Mouse (Mus musculus): ENCODE data around the gene Trim44. TPM values are rescaled to one million over a fixed set of nuclear protein-coding genes. Genes with fewer than 3 reads are reported as not detected.

Trim44 gene
- polyA plus RNA-seq, 1 experiment from 2014 or later = 88.6 TPM

- CTCF ChIA-PET = no interaction called here
- ATAC-seq = no peak
- no peak for DNase-seq (ENCODE audit: low read depth, low spot score)
Observed at GRCm38 (mm10) chr2:102406324-102407304, 1.0 kb downstream of the Trim44 start.

GRCm38 (mm10) chr2:102403982-102404381 lies 3.6 kb downstream of the Trim44 start:
- ATAC-seq (no peak), DNase-seq (ENCODE audit: low read depth, low spot score) (no peak)
- ChIA-PET CTCF (no interaction called here), POLR2A (interaction anchor here (0.7 kb wide), 1 partner anchor 123 kb away, joined by 4 read pairs; no protein-coding TSS in a partner anchor)
- no peaks in the 10 kb centered on the region for H3K27me3 ChIP-seq
- TF ChIP-seq CTCF (IDR thresholded peaks at IDR 0.05) = no peak
- in situ Hi-C loops (cut with MboI; ENCODE audit: low pct_unique_long_range_greater_than_20kb) = no loop called here

More at GRCm38 (mm10) chr2:102406324-102407304, 1.0 kb downstream of the Trim44 start:
- POLR2A ChIA-PET = interaction anchor here (0.7 kb wide), 1 partner anchor 235 kb away, joined by 3 read pairs; no protein-coding TSS in a partner anchor
- in situ Hi-C loops (cut with MboI; ENCODE audit: low pct_unique_long_range_greater_than_20kb) = loop anchor here (5.0 kb wide), 1 partner anchor 41 kb away; no protein-coding TSS in a partner anchor
- TF ChIP-seq CTCF (IDR thresholded peaks at IDR 0.05) = no peak
- H3K27me3 ChIP-seq = no peaks in the 10 kb centered on the region

- TF ChIP-seq CTCF (IDR thresholded peaks at IDR 0.05) = no peak
- ATAC-seq = no peak
- CTCF ChIA-PET = no interaction called here
- H3K27me3 ChIP-seq = no peaks in the 10 kb centered on the region
- in situ Hi-C loops (cut with MboI; ENCODE audit: low pct_unique_long_range_greater_than_20kb) = no loop called here
- POLR2A ChIA-PET = no interaction called here
- no peak for DNase-seq (ENCODE audit: low read depth, low spot score)
Observed at GRCm38 (mm10) chr2:102403306-102403705, 4.3 kb downstream of the Trim44 start.

GRCm38 (mm10) chr2:102401352-102401692 lies 6.3 kb downstream of the Trim44 start:
- in situ Hi-C loops (cut with MboI; ENCODE audit: low pct_unique_long_range_greater_than_20kb) = no loop called here
- POLR2A ChIA-PET = no interaction called here
- peak; percentile 33 for ATAC-seq
- CTCF ChIA-PET = interaction anchor here (1.7 kb wide), 1 partner anchor 51 kb away, joined by 3 read pairs; the partner anchor contains the start of gene Fjx1
- H3K27me3 ChIP-seq = no peaks in the 10 kb centered on the region
- TF ChIP-seq CTCF (IDR thresholded peaks at IDR 0.05) = no peak
- DNase-seq (ENCODE audit: low read depth, low spot score) = no peak

DNA sequence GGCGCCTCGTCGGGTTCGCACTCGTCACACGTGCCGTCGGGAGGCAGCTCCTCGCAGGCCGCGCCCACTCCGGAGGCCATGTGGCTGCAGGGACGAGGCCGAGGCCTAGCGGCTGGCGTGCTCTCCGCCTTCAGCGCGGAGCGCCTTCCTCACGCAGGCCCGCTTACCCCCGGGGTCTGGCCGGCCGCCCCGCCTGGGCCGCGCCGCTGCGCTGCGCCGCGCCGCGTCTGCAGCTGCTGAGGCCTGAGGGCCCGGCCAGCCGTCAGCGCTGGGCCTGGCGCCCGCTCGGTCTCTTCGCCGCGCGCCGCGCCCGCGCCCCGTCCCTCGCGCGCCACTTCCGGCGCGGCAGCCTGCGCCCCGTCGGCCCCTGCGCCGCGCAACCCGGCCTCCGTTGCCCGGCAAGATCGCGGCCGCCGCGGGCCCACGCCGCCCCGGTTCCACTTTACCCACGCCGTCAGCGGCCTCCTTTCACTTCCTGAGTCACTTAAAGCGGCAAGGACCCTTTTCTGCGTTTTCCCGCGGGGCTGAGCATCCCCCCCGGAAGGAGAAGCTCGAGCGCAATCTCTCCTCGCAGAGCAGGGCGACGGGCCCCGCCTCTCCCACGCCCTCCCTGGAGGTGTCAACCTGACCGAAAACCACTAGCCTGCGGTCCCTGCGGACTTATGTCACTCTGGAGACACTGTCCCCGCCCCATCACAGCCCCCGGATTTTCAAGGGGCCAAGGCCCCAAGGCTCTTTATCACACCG lies 6.8 kb downstream of the Trim44 start:
- H3K27me3 ChIP-seq = no peaks in the 10 kb centered on the region
- CTCF ChIA-PET = interaction anchor here (1.7 kb wide), 1 partner anchor 52 kb away, joined by 3 read pairs; the partner anchor contains the start of gene Fjx1
- no peak for TF ChIP-seq CTCF (IDR thresholded peaks at IDR 0.05)
- in situ Hi-C loops (cut with MboI; ENCODE audit: low pct_unique_long_range_greater_than_20kb) = no loop called here
- ATAC-seq (peak; percentile 85), DNase-seq (ENCODE audit: low read depth, low spot score) (no peak)
- POLR2A ChIA-PET = interaction anchor here (0.5 to 0.6 kb wide), 2 partner anchors 20 to 88 kb away, joined by 3 read pairs; no protein-coding TSS in a partner anchor

GRCm38 (mm10) chr2:102399864-102400604 lies 7.6 kb downstream of the Trim44 start:
- in situ Hi-C loops (cut with MboI; ENCODE audit: low pct_unique_long_range_greater_than_20kb) = no loop called here
- CTCF ChIA-PET = interaction anchor here (1.3 kb wide), 1 partner anchor 13 kb away, joined by 4 read pairs; no protein-coding TSS in a partner anchor
- no peak for ATAC-seq
- POLR2A ChIA-PET = no interaction called here
- no peak for DNase-seq (ENCODE audit: low read depth, low spot score)
- TF ChIP-seq CTCF (IDR thresholded peaks at IDR 0.05) = no peak
- no peaks in the 10 kb centered on the region for H3K27me3 ChIP-seq

DNA sequence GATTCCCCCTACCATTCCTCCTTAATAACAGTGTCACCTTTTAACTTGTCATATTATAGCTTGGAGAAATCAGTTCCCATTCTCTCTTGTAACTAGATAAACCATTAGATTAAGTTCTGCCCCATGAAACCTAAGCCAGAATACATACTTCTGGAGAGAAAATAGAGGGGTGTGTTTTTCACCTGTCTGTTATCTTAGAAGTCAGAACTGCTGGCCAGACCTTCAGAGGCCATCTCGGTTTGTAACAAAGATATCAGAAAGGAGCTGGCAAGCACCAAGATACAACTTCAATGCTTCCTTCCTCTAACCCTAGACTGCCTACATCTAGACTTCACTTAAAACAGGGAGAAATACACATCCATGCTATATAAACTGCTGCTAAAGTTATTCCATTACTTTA lies 11.1 kb downstream of the Trim44 start:
- no peaks in the 10 kb centered on the region for H3K27me3 ChIP-seq
- in situ Hi-C loops (cut with MboI; ENCODE audit: low pct_unique_long_range_greater_than_20kb) = no loop called here
- no peak for DNase-seq (ENCODE audit: low read depth, low spot score)
- ChIA-PET POLR2A (no interaction called here), CTCF (no interaction called here)
- ATAC-seq = no peak
- TF ChIP-seq CTCF (IDR thresholded peaks at IDR 0.05) = no peak

- DNase-seq (ENCODE audit: low read depth, low spot score) = no peak
- ChIA-PET POLR2A (no interaction called here), CTCF (no interaction called here)
- H3K27me3 ChIP-seq = no peaks in the 10 kb centered on the region
- in situ Hi-C loops (cut with MboI; ENCODE audit: low pct_unique_long_range_greater_than_20kb) = no loop called here
- TF ChIP-seq CTCF (IDR thresholded peaks at IDR 0.05) = no peak
- no peak for ATAC-seq
Observed at GRCm38 (mm10) chr2:102393457-102393856, 14.2 kb downstream of the Trim44 start.

GRCm38 (mm10) chr2:102385328-102385902 lies 22.2 kb downstream of the Trim44 start:
- no peaks in the 10 kb centered on the region for H3K27me3 ChIP-seq
- DNase-seq (ENCODE audit: low read depth, low spot score) (no peak), ATAC-seq (no peak)
- in situ Hi-C loops (cut with MboI; ENCODE audit: low pct_unique_long_range_greater_than_20kb) = no loop called here
- no peak for TF ChIP-seq CTCF (IDR thresholded peaks at IDR 0.05)
- CTCF ChIA-PET = no interaction called here
- POLR2A ChIA-PET = interaction anchor here (0.6 kb wide), 1 partner anchor 56 kb away, joined by 4 read pairs; no protein-coding TSS in a partner anchor

DNA sequence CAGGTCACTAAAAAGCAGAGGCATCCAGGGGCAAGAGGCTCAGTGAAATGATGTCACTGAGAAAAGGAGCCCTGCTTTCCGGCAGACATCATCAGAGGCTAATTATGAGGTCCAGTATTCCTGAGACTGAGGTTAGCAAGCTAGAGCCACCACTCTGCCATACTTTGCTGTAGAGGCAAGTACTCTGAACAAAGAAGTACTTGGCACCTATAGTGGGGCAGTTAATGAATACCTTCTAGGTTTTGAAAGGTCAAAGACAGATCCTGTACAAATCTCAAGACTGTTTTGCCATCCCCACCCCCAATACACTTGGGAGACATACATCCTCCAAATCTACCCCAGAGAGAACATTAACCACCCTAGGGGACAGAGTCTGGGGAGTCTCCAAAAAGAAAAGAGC lies 23.1 kb downstream of the Trim44 start:
- no peak for ATAC-seq
- CTCF ChIA-PET = no interaction called here
- POLR2A ChIA-PET = no interaction called here
- TF ChIP-seq CTCF (IDR thresholded peaks at IDR 0.05) = no peak
- in situ Hi-C loops (cut with MboI; ENCODE audit: low pct_unique_long_range_greater_than_20kb) = no loop called here
- DNase-seq (ENCODE audit: low read depth, low spot score) = no peak
- H3K27me3 ChIP-seq = no peaks in the 10 kb centered on the region
